Mouse (Mus musculus): ENCODE data around the gene Blzf1. TPM values are rescaled to one million over a fixed set of nuclear protein-coding genes. Genes with fewer than 3 reads are reported as not detected.
A peak's percentile ranks its signal among the peaks of the same experiment; 100 is the strongest.

Gene Blzf1
- polyA plus RNA-seq, 1 experiment from 2014 or later, result 26.0 TPM

GRCm38 (mm10) chr1:164249332-164249711, 58.0 kb downstream of the Blzf1 start:
- DNase-seq (ENCODE audit: low spot score), result no peak
- Histone ChIP-seq H3K36me3 (no peaks in the 10 kb centered on the region), H3K9me3 (replicated peaks) (no peaks in the 10 kb centered on the region), H3K4me3 (peak overlapping the region; percentile 80), H3K27ac (replicated peaks) (peak overlapping the region; percentile 89), H3K4me1 (peaks cover 41% of the 10 kb centered on the region), H3K27me3 (ENCODE audit: low read depth, poor library complexity, severe bottlenecking) (peaks cover 30% of the 10 kb centered on the region)
- WGBS, result under 1% methylated on average over 33 of the region's 33 CpGs

- Histone ChIP-seq H3K27me3 (ENCODE audit: low read depth, poor library complexity, severe bottlenecking) (peaks cover 30% of the 10 kb centered on the region), H3K9me3 (replicated peaks) (no peaks in the 10 kb centered on the region), H3K4me3 (peak within 1 kb of the TSS; percentile 80), H3K27ac (replicated peaks) (peak within 1 kb of the TSS; percentile 89), H3K4me1 (peaks cover 41% of the 10 kb centered on the region), H3K36me3 (no peaks in the 10 kb centered on the region)
- WGBS, result under 1% methylated on average over 79 of the region's 79 CpGs
- DNase-seq (ENCODE audit: low spot score), result peak; percentile 100
Observed at GRCm38 (mm10) chr1:164248465-164249331, 58.6 kb downstream of the Blzf1 start, which contains the start of gene Slc19a2. Slc19a2 (plus strand) TSS chr1:164249046.

GRCm38 (mm10) chr1:164247971-164248370, 59.3 kb downstream of the Blzf1 start:
- Histone ChIP-seq H3K36me3 (no peaks in the 10 kb centered on the region), H3K27me3 (ENCODE audit: low read depth, poor library complexity, severe bottlenecking) (peaks cover 30% of the 10 kb centered on the region), H3K4me3 (peak overlapping the region; percentile 80), H3K4me1 (peaks cover 41% of the 10 kb centered on the region), H3K27ac (replicated peaks) (peak overlapping the region; percentile 89), H3K9me3 (replicated peaks) (no peaks in the 10 kb centered on the region)
- 5% methylated on average over 10 of the region's 10 CpGs for WGBS
- peak; percentile 28 for DNase-seq (ENCODE audit: low spot score)

- Histone ChIP-seq H3K9me3 (replicated peaks) (no peaks in the 10 kb centered on the region), H3K27me3 (ENCODE audit: low read depth, poor library complexity, severe bottlenecking) (peaks cover 30% of the 10 kb centered on the region), H3K4me3 (peak overlapping the region; percentile 80), H3K27ac (replicated peaks) (peak overlapping the region; percentile 89), H3K36me3 (no peaks in the 10 kb centered on the region), H3K4me1 (peaks cover 41% of the 10 kb centered on the region)
- WGBS, result 36% methylated on average over 8 of the region's 8 CpGs
- no peak for DNase-seq (ENCODE audit: low spot score)
Observed at GRCm38 (mm10) chr1:164247442-164247841, 59.8 kb downstream of the Blzf1 start.

- WGBS, result 78% methylated on average over 8 of the region's 8 CpGs
- peaks cover 16% of the 10 kb centered on the region for H3K4me1 ChIP-seq
- H3K27ac ChIP-seq (replicated peaks), result no peak overlapping the region
- no peak overlapping the region for H3K4me3 ChIP-seq
- H3K36me3 ChIP-seq, result no peaks in the 10 kb centered on the region
- DNase-seq (ENCODE audit: low spot score), result no peak
- H3K27me3 ChIP-seq (ENCODE audit: low read depth, poor library complexity, severe bottlenecking), result peaks cover 13% of the 10 kb centered on the region
- no peaks in the 10 kb centered on the region for H3K9me3 ChIP-seq (replicated peaks)
Observed at GRCm38 (mm10) chr1:164242809-164243208, 64.5 kb downstream of the Blzf1 start.

- no peaks in the 10 kb centered on the region for H3K9me3 ChIP-seq (replicated peaks)
- whole genome bisulfite sequencing, result 84% methylated on average over 2 of the region's 2 CpGs
Observed at GRCm38 (mm10) chr1:164241494-164241893, 65.8 kb downstream of the Blzf1 start.

More at GRCm38 (mm10) chr1:164241494-164241893, 65.8 kb downstream of the Blzf1 start:
- Histone ChIP-seq H3K27me3 (ENCODE audit: low read depth, poor library complexity, severe bottlenecking) (peaks cover 4% of the 10 kb centered on the region), H3K27ac (replicated peaks) (no peak overlapping the region), H3K4me1 (peaks cover 5% of the 10 kb centered on the region; the same call in 1 of the 2 replicates), H3K4me3 (no peak overlapping the region), H3K36me3 (no peaks in the 10 kb centered on the region)
- DNase-seq (ENCODE audit: low spot score), result no peak

Other genes starting within 250 kb of the Blzf1 start
- gene Sell, start 245.5 kb downstream of the Blzf1 start, polyA plus RNA-seq (2016; fragmentation: Nextera tagmentation; extraction: Ambion mirVana), result 0.27 TPM in 1 of 2 replicates, not detected in the other
- 0.05 TPM in 1 of 2 replicates, not detected in the other for gene Selp, start 192.2 kb downstream of the Blzf1 start, polyA plus RNA-seq (2016; fragmentation: Nextera tagmentation; extraction: Ambion mirVana)
- 0.36 and 0.52 TPM in 2 replicates for gene F5, start 155.7 kb downstream of the Blzf1 start, polyA plus RNA-seq (2016; fragmentation: Nextera tagmentation; extraction: Ambion mirVana)
- gene Slc19a2, start 58.4 kb downstream of the Blzf1 start, polyA plus RNA-seq (2016; fragmentation: Nextera tagmentation; extraction: Ambion mirVana), result 11.1 and 12.0 TPM in 2 replicates
- 11.5 and 14.5 TPM in 2 replicates for gene Ccdc181, start 31.9 kb downstream of the Blzf1 start, polyA plus RNA-seq (2016; fragmentation: Nextera tagmentation; extraction: Ambion mirVana)
- gene Nme7, start 3.4 kb downstream of the Blzf1 start, polyA plus RNA-seq (2016; fragmentation: Nextera tagmentation; extraction: Ambion mirVana), result 32.2 and 36.3 TPM in 2 replicates
- 18.7 and 26.8 TPM in 2 replicates for gene Atp1b1, start 150.9 kb upstream of the Blzf1 start, polyA plus RNA-seq (2016; fragmentation: Nextera tagmentation; extraction: Ambion mirVana)